Mouse (Mus musculus) limb, embryonic 10.5 days (tissue): ENCODE results near the gene Coq8a. TPM values are rescaled to one million over a fixed set of nuclear protein-coding genes. Genes with fewer than 3 reads are reported as not detected.

Source experiments
- DNase-seq: peaks from one replicate; pipeline ENCODE4 v3.0.0-alpha.2; 2017; ENCODE audit warnings: low spot score
- H3K27ac ChIP-seq: fragments of 300-500 bp; sonication (generic); 2 replicates; pipeline ENCODE4 v1.5.1; 2016; ENCODE audit warnings: mild to moderate bottlenecking
- H3K27me3 ChIP-seq: fragments of 300-500 bp; sonication (generic); 2 replicates; pipeline ENCODE4 v1.6.1; 2016; ENCODE audit warnings: low read depth, mild to moderate bottlenecking; ENCODE audit not compliant: poor library complexity, severe bottlenecking
- H3K36me3 ChIP-seq: fragments of 300-500 bp; sonication (generic); 2 replicates; pipeline ENCODE4 v1.6.1; 2016; ENCODE audit warnings: mild to moderate bottlenecking, moderate library complexity
- H3K4me1 ChIP-seq: fragments of 300-500 bp; sonication (generic); 2 replicates; pipeline ENCODE4 v1.6.1; 2016
- H3K4me3 ChIP-seq: fragments of 300-500 bp; sonication (generic); 2 replicates; pipeline ENCODE4 v1.5.1; 2016; ENCODE audit warnings: mild to moderate bottlenecking, moderate library complexity
- H3K9me3 ChIP-seq: fragments of 300-500 bp; sonication (generic); replicated peaks from 2 replicates; pipeline ENCODE4 v1.6.1; 2016; ENCODE audit warnings: mild to moderate bottlenecking
- WGBS: fragments of 180-500 bp; shearing (Covaris S2); methylation state at CpG from one replicate; pipeline ENCODE4 v1.1.7; 2016; 5-methylcytosine and 5-hydroxymethylcytosine counted together
- polyA plus RNA-seq: library from polyadenylated mRNA; unstranded; fragments of >200 nt; fragmentation: Nextera tagmentation; extraction: Ambion mirVana; gene quantifications from 2 replicates; pipeline ENCODE4 v1.2.1, GENCODE M21; 2016

Coq8a gene
- polyA plus RNA-seq, 1 experiment from 2014 or later: 2.1 TPM

DNA sequence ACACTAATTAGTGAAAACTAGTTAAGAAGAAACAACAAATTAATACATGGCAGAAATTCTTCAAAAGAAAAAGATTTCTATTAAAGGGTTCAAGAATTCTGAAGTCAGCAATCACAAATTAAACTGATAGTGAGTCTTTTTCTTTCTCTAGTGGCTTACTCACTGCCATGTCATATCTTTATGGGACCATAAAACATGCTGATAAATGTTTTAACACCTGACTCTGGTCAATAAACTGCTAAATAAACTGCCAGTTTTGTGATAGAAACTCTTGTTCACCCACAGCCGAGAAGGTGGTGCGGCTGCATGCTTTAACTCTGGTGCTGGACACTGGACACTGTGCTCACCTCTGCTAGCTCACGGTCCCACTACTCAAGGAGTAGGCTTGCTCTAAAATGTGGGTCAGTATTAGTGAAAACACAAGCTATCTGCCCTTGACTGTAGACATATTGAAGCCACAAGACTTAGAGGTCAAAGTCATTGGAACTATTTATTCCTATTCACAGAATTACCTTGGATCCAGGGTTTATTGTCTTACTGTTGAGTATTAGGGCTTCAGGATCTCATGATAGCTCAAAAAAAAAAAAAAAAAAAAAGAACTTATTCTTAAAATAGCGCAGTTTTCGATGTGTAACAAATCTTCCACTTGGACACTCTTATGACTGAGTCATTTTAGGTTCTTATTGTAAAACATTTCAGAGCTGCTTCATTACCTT lies 71.2 kb downstream of the Coq8a start:
- no peak for DNase-seq
- Histone ChIP-seq H3K9me3 (no peaks in the 10 kb centered on the region), H3K4me3 (no peak overlapping the region), H3K4me1 (no peaks in the 10 kb centered on the region), H3K27ac (no peak overlapping the region), H3K27me3 (no peaks in the 10 kb centered on the region), H3K36me3 (0 out of 2 replicates have a peak, but pooled peaks cover 3% of the 10 kb centered on the region)
- WGBS: 89% methylated on average over 5 of the region's 5 CpGs

DNA sequence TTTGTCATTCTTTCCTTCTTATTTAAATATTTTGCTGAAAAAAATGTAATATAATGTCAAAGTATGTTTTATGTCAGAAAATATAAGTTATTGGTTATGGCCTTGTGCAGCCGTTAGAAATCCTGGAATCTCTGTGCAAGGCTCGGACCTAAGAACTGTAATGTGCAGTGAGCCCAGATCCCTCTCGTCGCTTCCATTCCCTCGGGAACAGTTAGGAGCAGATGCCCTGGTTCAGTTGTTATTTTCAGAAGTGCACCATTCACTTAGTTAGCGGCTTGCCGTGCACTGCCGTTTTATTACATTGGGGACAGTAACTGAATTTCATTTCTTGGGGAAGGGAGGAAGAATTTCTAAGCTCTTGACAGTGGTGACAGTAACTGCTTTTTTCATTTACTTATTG lies 81.2 kb downstream of the Coq8a start:
- no peak for DNase-seq
- no peak overlapping the region for H3K4me3 ChIP-seq
- WGBS: 91% methylated on average over 8 of the region's 8 CpGs
- no peaks in the 10 kb centered on the region for H3K4me1 ChIP-seq
- no peaks in the 10 kb centered on the region for H3K9me3 ChIP-seq
- no peak overlapping the region for H3K27ac ChIP-seq
- no peaks in the 10 kb centered on the region for H3K27me3 ChIP-seq
- peaks cover 19% of the 10 kb centered on the region for H3K36me3 ChIP-seq

DNA sequence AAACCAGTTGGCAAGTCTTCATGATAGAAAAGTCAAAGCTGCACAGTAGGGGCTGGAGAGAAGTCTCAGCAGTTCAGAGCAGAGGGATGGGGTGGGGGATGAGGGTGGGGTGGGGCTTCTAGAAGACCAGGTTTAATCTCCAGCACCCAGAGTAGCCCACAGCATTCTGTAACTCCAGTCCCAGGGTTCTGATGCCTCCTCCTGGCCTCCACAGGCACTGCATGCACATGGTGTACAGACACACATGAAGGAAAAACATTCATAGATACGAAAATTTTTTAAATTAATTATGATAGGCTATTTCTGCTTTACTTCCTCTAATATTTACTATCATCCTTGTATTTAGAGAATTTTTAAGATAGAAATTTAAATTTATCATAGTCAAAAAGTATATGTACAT lies 82.9 kb downstream of the Coq8a start:
- Histone ChIP-seq H3K9me3 (no peaks in the 10 kb centered on the region), H3K27me3 (no peaks in the 10 kb centered on the region), H3K36me3 (peaks cover 19% of the 10 kb centered on the region), H3K4me3 (no peak overlapping the region), H3K27ac (no peak overlapping the region), H3K4me1 (no peaks in the 10 kb centered on the region)
- 85% methylated on average over 1 of the region's 1 CpGs for WGBS
- no peak for DNase-seq

Other genes starting within 250 kb of the Coq8a start
- gene Cdc42bpa, start 239.1 kb downstream of the Coq8a start, polyA plus RNA-seq: 10.8 and 14.3 TPM in 2 replicates
- 6.7 and 7.1 TPM in 2 replicates for gene Psen2, start 63.8 kb upstream of the Coq8a start, polyA plus RNA-seq
- gene Itpkb, start 130.9 kb upstream of the Coq8a start, polyA plus RNA-seq: 6.2 and 10.1 TPM in 2 replicates